Comparison of ENCODE assay signal across 18 mouse cellular contexts in genomic region chr17:28052293-28052863, GRCm38 (mm10). TPM values are rescaled to one million over a fixed set of nuclear protein-coding genes. Genes with fewer than 3 reads are reported as not detected.
DNase-seq lines count a peak whose midpoint lies in the region; ATAC-seq and TF ChIP-seq lines count a peak whose summit lies in the region.
"Had no signal": no experiment of that assay in that cellular context is flagged by ENCODE, and none has a peak within 500 bp of the region (broad histone marks: within the 10 kb centered on the region; RNA-seq: fewer than 3 reads in every experiment).

No protein-coding gene starts in this region.

- intact Hi-C loops in gastrocnemius, adult 2 months (cut with DNase I), result loop anchor here (5.0 kb wide), 1 partner anchor 45 kb away; no protein-coding TSS in a partner anchor
- intact Hi-C loops in gastrocnemius, postnatal 36 days (cut with DNase I), result no loop called here

- WGBS in kidney, postnatal 0 days, result 48% methylated on average over 21 of the region's 21 CpGs
- 77% methylated on average over 21 of the region's 21 CpGs for WGBS in stomach, embryonic 16.5 days

- no peaks in the 10 kb centered on the region for H3K27me3 ChIP-seq in kidney, postnatal 0 days (ENCODE audit: insufficient read depth, low read length)
- no peaks in the 10 kb centered on the region for H3K27me3 ChIP-seq in stomach, embryonic 16.5 days (ENCODE audit: control insufficient read depth, insufficient read depth, low read length)
- H3K27me3 ChIP-seq: heart, embryonic 13.5 days; limb, embryonic 13.5 days had no signal

- peaks cover 38% of the 10 kb centered on the region for H3K36me3 ChIP-seq in kidney, postnatal 0 days (ENCODE audit: insufficient read depth, low read length)
- peaks cover 16% of the 10 kb centered on the region for H3K36me3 ChIP-seq in stomach, embryonic 16.5 days (ENCODE audit: control insufficient read depth, insufficient read depth, low read length)

- no peak overlapping the region for H3K4me2 ChIP-seq in kidney, postnatal 0 days (ENCODE audit: low read length)
- H3K4me2 ChIP-seq in stomach, embryonic 16.5 days (ENCODE audit: low read depth, low read length), result no peak overlapping the region
- H3K4me2 ChIP-seq: heart, embryonic 13.5 days; limb, embryonic 13.5 days had no signal

- H3K9me3 ChIP-seq in kidney, postnatal 0 days (replicated peaks; ENCODE audit: low read length), result no peaks in the 10 kb centered on the region
- H3K9me3 ChIP-seq in stomach, embryonic 16.5 days (replicated peaks; ENCODE audit: control insufficient read depth, low read length), result no peaks in the 10 kb centered on the region
- H3K9me3 ChIP-seq: heart, embryonic 13.5 days; limb, embryonic 13.5 days had no signal

- 0 out of 2 replicates have a peak, but pooled peaks have one; percentile 34 for ATAC-seq in kidney, postnatal 0 days (replicated peaks; ENCODE audit: low FRiP score, low read depth)
- 0 out of 2 replicates have a peak, but pooled peaks have one; percentile 22 for ATAC-seq in stomach, embryonic 16.5 days (ENCODE audit: insufficient read depth, low FRiP score)
- ATAC-seq: lung, postnatal 0 days had no signal

- H3K4me3 ChIP-seq in gastrocnemius, adult 2 months, result no peak overlapping the region
- H3K4me3 ChIP-seq in kidney, postnatal 0 days (replicated peaks; ENCODE audit: low read depth, low read length), result no peak overlapping the region
- no peak overlapping the region for H3K4me3 ChIP-seq in stomach, embryonic 16.5 days (replicated peaks; ENCODE audit: low read length)
- H3K4me3 ChIP-seq: heart, embryonic 13.5 days; limb, embryonic 13.5 days had no signal

- DNase-seq in gastrocnemius, adult 2 months, result peak; percentile 65
- DNase-seq in gastrocnemius, postnatal 36 days, result no peak
- DNase-seq in kidney, postnatal 0 days (ENCODE audit: low spot score), result no peak
- no peak for DNase-seq in kidney, adult 11 months
- DNase-seq in cerebellum, postnatal 14 days, result peak; percentile 64 to 76
- no peak for DNase-seq in thymus, postnatal 4 days
- DNase-seq in adrenal gland, adult 8-10 months, result no peak
- DNase-seq: gastrocnemius, postnatal 10 days; heart, postnatal 4 days; kidney, postnatal 25 days; layer of hippocampus, adult 9-11 months; right cerebral cortex, adult 18-20 months had no signal

- no peak for TF ChIP-seq CTCF in gastrocnemius, adult 2 months (IDR thresholded peaks at IDR 0.05)
- TF ChIP-seq CTCF in kidney, postnatal 0 days (IDR thresholded peaks at IDR 0.05; ENCODE audit: low read depth), result no peak

- H3K27ac ChIP-seq in gastrocnemius, adult 2 months, result peak overlapping the region; percentile 56; the same call in 1 of the 2 replicates
- H3K27ac ChIP-seq in kidney, postnatal 0 days, result no peak overlapping the region
- no peak overlapping the region for H3K27ac ChIP-seq in stomach, embryonic 16.5 days (ENCODE audit: low read length)
- H3K27ac ChIP-seq: heart, embryonic 13.5 days; limb, embryonic 13.5 days; liver, embryonic 14.5 days had no signal

- 0 out of 2 replicates have a peak overlapping the region, but pooled peaks have one; percentile 10 for H3K9ac ChIP-seq in kidney, postnatal 0 days (ENCODE audit: low read depth, low read length)
- H3K9ac ChIP-seq in stomach, embryonic 16.5 days (ENCODE audit: low read length), result no peak overlapping the region
- H3K9ac ChIP-seq: heart, embryonic 13.5 days; limb, embryonic 13.5 days; liver, embryonic 14.5 days had no signal

- no peaks in the 10 kb centered on the region for H3K4me1 ChIP-seq in kidney, postnatal 0 days (replicated peaks; ENCODE audit: insufficient read depth, low read length)
- no peaks in the 10 kb centered on the region for H3K4me1 ChIP-seq in stomach, embryonic 16.5 days (ENCODE audit: control insufficient read depth, insufficient read depth, low read length)
- H3K4me1 ChIP-seq: heart, embryonic 13.5 days; limb, embryonic 13.5 days had no signal

RNA-seq across cellular contexts. Expression of gene Tcp11, which starts 28.1 kb away (rescaled TPM):
- not detected for total RNA-seq in gastrocnemius, adult 2 months (2021)
- not detected for total RNA-seq in gastrocnemius, postnatal 36 days (2021)
- polyA plus RNA-seq in kidney, postnatal 0 days (2015; fragmentation: Nextera tagmentation; extraction: Ambion mirVana), result 5.8 TPM in 2 replicates
- 1.1 and 1.9 TPM in 2 replicates for polyA plus RNA-seq in stomach, embryonic 16.5 days (2015; fragmentation: Nextera tagmentation; extraction: Ambion mirVana)
- total RNA-seq in adrenal gland, adult 8-10 months (2022), result under 1 TPM in 1 of 4 experiments, not detected in 3; 0.46 TPM
- total RNA-seq: gastrocnemius, postnatal 10 days had no signal
- polyA plus RNA-seq: C2C12 had no signal

Comparison
In these comparisons a context has a peak if more than half of its experiments do, and no peak if none do; other contexts are left out.
1. DNase-seq: peak in gastrocnemius, adult 2 months (single experiment) and cerebellum, postnatal 14 days (2 of 2); none in gastrocnemius, postnatal 36 days (0 of 2), kidney, postnatal 0 days (single experiment), kidney, adult 11 months (single experiment), thymus, postnatal 4 days (single experiment) and adrenal gland, adult 8-10 months (single experiment).